In genomic region chr16:36473217-36474216, GRCm38 (mm10) we compare ENCODE assay signal across 9 mouse cellular contexts. TPM values are rescaled to one million over a fixed set of nuclear protein-coding genes. Genes with fewer than 3 reads are reported as not detected.
DNase-seq lines count a peak whose midpoint lies in the region; ATAC-seq and TF ChIP-seq lines count a peak whose summit lies in the region.
"Had no signal": no experiment of that assay in that cellular context is flagged by ENCODE, and none has a peak within 500 bp of the region (broad histone marks: within the 10 kb centered on the region; RNA-seq: fewer than 3 reads in every experiment).

No protein-coding gene starts in this region.

- H3K9me3 ChIP-seq in heart, embryonic 10.5 days = no peaks in the 10 kb centered on the region
- H3K9me3 ChIP-seq in embryonic facial prominence, embryonic 12.5 days = no peaks in the 10 kb centered on the region
- H3K9me3 ChIP-seq in kidney, embryonic 16.5 days (ENCODE audit: low read length) = 0 out of 2 replicates have a peak, but pooled peaks cover 4% of the 10 kb centered on the region
- no peaks in the 10 kb centered on the region for H3K9me3 ChIP-seq in lung, postnatal 0 days (ENCODE audit: low read length)

- peak; percentile 69; the same call in 1 of the 2 replicates for ATAC-seq in embryonic facial prominence, embryonic 12.5 days (ENCODE audit: insufficient number of reproducible peaks, insufficient read depth, low FRiP score, low TSS enrichment)
- peak; percentile 90 for ATAC-seq in kidney, embryonic 16.5 days (ENCODE audit: low FRiP score, low TSS enrichment)
- no peak for ATAC-seq in lung, postnatal 0 days
- ATAC-seq in monocyte, adult 5-6 weeks (replicated peaks; ENCODE audit: insufficient number of reproducible peaks, low FRiP score, low TSS enrichment, poor library complexity, severe bottlenecking) = no peak

- peaks cover 3% of the 10 kb centered on the region; the same call in 1 of the 2 replicates for H3K4me1 ChIP-seq in heart, embryonic 10.5 days
- H3K4me1 ChIP-seq in embryonic facial prominence, embryonic 12.5 days = no peaks in the 10 kb centered on the region
- no peaks in the 10 kb centered on the region for H3K4me1 ChIP-seq in kidney, embryonic 16.5 days (ENCODE audit: insufficient read depth, low read length)
- no peaks in the 10 kb centered on the region for H3K4me1 ChIP-seq in lung, postnatal 0 days (ENCODE audit: insufficient read depth, low read depth, low read length)

- H3K27ac ChIP-seq in heart, embryonic 10.5 days = no peak overlapping the region
- H3K27ac ChIP-seq in embryonic facial prominence, embryonic 12.5 days = no peak overlapping the region
- no peak overlapping the region for H3K27ac ChIP-seq in kidney, embryonic 16.5 days (ENCODE audit: low read length)
- no peak overlapping the region for H3K27ac ChIP-seq in lung, postnatal 0 days (ENCODE audit: low read length)

- peak; percentile 80 for TF ChIP-seq CTCF in lung, postnatal 0 days (IDR thresholded peaks at IDR 0.05)

- no peak for TF ChIP-seq EP300 in lung, postnatal 0 days (IDR thresholded peaks at IDR 0.05)

- no peak overlapping the region for H3K4me3 ChIP-seq in heart, embryonic 10.5 days
- H3K4me3 ChIP-seq in embryonic facial prominence, embryonic 12.5 days = no peak overlapping the region
- H3K4me3 ChIP-seq in kidney, embryonic 16.5 days (ENCODE audit: low read length) = no peak overlapping the region
- H3K4me3 ChIP-seq in lung, postnatal 0 days (ENCODE audit: low read depth, low read length) = no peak overlapping the region

- H3K27me3 ChIP-seq in heart, embryonic 10.5 days (ENCODE audit: insufficient read depth, poor library complexity, severe bottlenecking) = no peaks in the 10 kb centered on the region
- H3K27me3 ChIP-seq in embryonic facial prominence, embryonic 12.5 days = no peaks in the 10 kb centered on the region
- H3K27me3 ChIP-seq in kidney, embryonic 16.5 days (ENCODE audit: insufficient read depth, low read length) = no peaks in the 10 kb centered on the region
- no peaks in the 10 kb centered on the region for H3K27me3 ChIP-seq in lung, postnatal 0 days (replicated peaks; ENCODE audit: insufficient read depth, low read length)

- DNase-seq in heart, adult 11 months = peak; percentile 90
- DNase-seq in heart, embryonic 10.5 days (ENCODE audit: low spot score) = no peak
- peak; percentile 66 for DNase-seq in 3T3-L1 (ENCODE audit: low read depth, low spot score)
- DNase-seq in ZHBTc4 (ENCODE audit: low read depth, low spot score) = peak; percentile 58
- peak; percentile 50 for DNase-seq in lung, postnatal 0 days (ENCODE audit: low spot score)

- WGBS in heart, embryonic 10.5 days = 43% methylated on average over 17 of the region's 17 CpGs
- 51% methylated on average over 17 of the region's 17 CpGs for WGBS in embryonic facial prominence, embryonic 12.5 days
- WGBS in kidney, embryonic 16.5 days = 43% methylated on average over 17 of the region's 17 CpGs
- WGBS in lung, postnatal 0 days = 47% methylated on average over 17 of the region's 17 CpGs

- no peak overlapping the region for H3K4me2 ChIP-seq in embryonic facial prominence, embryonic 12.5 days (replicated peaks)
- no peak overlapping the region; the same call in 1 of the 2 replicates for H3K4me2 ChIP-seq in kidney, embryonic 16.5 days (replicated peaks; ENCODE audit: low read depth, low read length)
- H3K4me2 ChIP-seq in lung, postnatal 0 days (replicated peaks; ENCODE audit: low read depth, low read length) = no peak overlapping the region

- no peak overlapping the region for H3K9ac ChIP-seq in embryonic facial prominence, embryonic 12.5 days
- no peak overlapping the region for H3K9ac ChIP-seq in kidney, embryonic 16.5 days (replicated peaks; ENCODE audit: low read length)
- H3K9ac ChIP-seq in lung, postnatal 0 days (replicated peaks; ENCODE audit: low read depth) = no peak overlapping the region

- H3K36me3 ChIP-seq in heart, embryonic 10.5 days = no peaks in the 10 kb centered on the region
- H3K36me3 ChIP-seq in embryonic facial prominence, embryonic 12.5 days = no peaks in the 10 kb centered on the region
- H3K36me3 ChIP-seq in kidney, embryonic 16.5 days (ENCODE audit: insufficient read depth, low read length) = no peaks in the 10 kb centered on the region
- H3K36me3 ChIP-seq in lung, postnatal 0 days (ENCODE audit: insufficient read depth, low read length) = no peaks in the 10 kb centered on the region

RNA-seq across cellular contexts. Expression of gene Stfa3, which starts 18.3 kb away (rescaled TPM):
- polyA plus RNA-seq in heart, embryonic 10.5 days (2016; fragmentation: Nextera tagmentation; extraction: Ambion mirVana) = not detected in 2 replicates
- 1.3 and 1.6 TPM in 2 replicates for polyA plus RNA-seq in embryonic facial prominence, embryonic 12.5 days (2016; fragmentation: Nextera tagmentation; extraction: Ambion mirVana)
- polyA plus RNA-seq in kidney, embryonic 16.5 days (2015; fragmentation: Nextera tagmentation; extraction: Ambion mirVana) = 0.85 and 0.91 TPM in 2 replicates
- polyA plus RNA-seq in lung, postnatal 0 days (2015; fragmentation: Nextera tagmentation; extraction: Ambion mirVana) = 14.5 and 16.1 TPM in 2 replicates
- total RNA-seq in monocyte, adult 5-6 weeks (2017) = not detected in 3 replicates
- total RNA-seq: layer of hippocampus, adult 8-10 months had no signal

Comparison
In these comparisons a context has a peak if more than half of its experiments do, and no peak if none do; other contexts are left out.
1. ATAC-seq: peak in embryonic facial prominence, embryonic 12.5 days (single experiment) and kidney, embryonic 16.5 days (single experiment); none in lung, postnatal 0 days (single experiment) and monocyte, adult 5-6 weeks (single experiment).